Comparison of ENCODE assay signal across 30 mouse cellular contexts in the genomic region with DNA sequence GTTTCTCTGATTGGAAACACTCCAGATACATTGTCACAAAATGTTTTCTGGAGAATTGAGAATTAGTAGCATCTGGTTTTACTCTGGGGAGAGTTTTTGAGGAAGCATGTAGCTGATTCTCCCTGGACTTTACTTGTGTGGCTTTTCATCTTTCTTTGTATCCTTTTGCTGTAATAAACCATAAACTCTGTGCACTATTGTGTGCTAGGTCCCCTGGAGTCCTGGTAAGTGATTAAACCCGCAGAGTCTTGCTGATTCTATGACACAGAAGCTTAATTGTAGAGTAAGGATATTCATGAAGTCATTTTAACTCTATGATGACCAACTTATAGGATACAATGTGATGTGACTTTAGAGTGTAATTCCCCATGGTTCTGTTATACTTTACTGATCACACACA.
DNase-seq lines count a peak whose midpoint lies in the region; ATAC-seq and TF ChIP-seq lines count a peak whose summit lies in the region.
"Had no signal": no experiment of that assay in that cellular context is flagged by ENCODE, and none has a peak within 500 bp of the region (broad histone marks: within the 10 kb centered on the region; RNA-seq: fewer than 3 reads in every experiment).

No protein-coding gene starts in this region.

- H3K4me1 ChIP-seq in hindbrain, embryonic 13.5 days (replicated peaks) = no peaks in the 10 kb centered on the region
- H3K4me1 ChIP-seq in hindbrain, embryonic 11.5 days (replicated peaks; ENCODE audit: control insufficient read depth, insufficient read depth, low read length) = no peaks in the 10 kb centered on the region
- H3K4me1 ChIP-seq in midbrain, postnatal 0 days (ENCODE audit: insufficient read depth, low read length) = no peaks in the 10 kb centered on the region
- H3K4me1 ChIP-seq in midbrain, embryonic 10.5 days = no peaks in the 10 kb centered on the region
- no peaks in the 10 kb centered on the region for H3K4me1 ChIP-seq in embryonic facial prominence, embryonic 14.5 days (ENCODE audit: control insufficient read depth, insufficient read depth, low read length)
- H3K4me1 ChIP-seq: embryonic facial prominence, embryonic 15.5 days; heart, embryonic 12.5 days; heart, embryonic 15.5 days; hindbrain, embryonic 10.5 days had no signal

- H3K9me3 ChIP-seq in hindbrain, embryonic 13.5 days = no peaks in the 10 kb centered on the region
- H3K9me3 ChIP-seq in hindbrain, embryonic 11.5 days (ENCODE audit: control insufficient read depth, low read length) = no peaks in the 10 kb centered on the region
- H3K9me3 ChIP-seq in midbrain, postnatal 0 days (ENCODE audit: low read length) = no peaks in the 10 kb centered on the region
- H3K9me3 ChIP-seq in midbrain, embryonic 10.5 days (replicated peaks) = no peaks in the 10 kb centered on the region
- no peaks in the 10 kb centered on the region for H3K9me3 ChIP-seq in embryonic facial prominence, embryonic 14.5 days (ENCODE audit: control insufficient read depth, low read length)
- H3K9me3 ChIP-seq: embryonic facial prominence, embryonic 15.5 days; G1E; heart, embryonic 12.5 days; heart, embryonic 15.5 days; hindbrain, embryonic 10.5 days had no signal

- no peak for DNase-seq in hindbrain, embryonic 11.5 days (ENCODE audit: low spot score)
- peak; percentile 6 for DNase-seq in midbrain, postnatal 0 days (ENCODE audit: low spot score)
- no peak for DNase-seq in midbrain, embryonic 10.5 days (ENCODE audit: low spot score)
- peak; percentile 22 for DNase-seq in embryonic facial prominence, embryonic 14.5 days (ENCODE audit: low spot score)
- no peak for DNase-seq in gastrocnemius, adult 8-10 months (ENCODE audit: low spot score in 2 of 2)
- DNase-seq: adrenal gland, postnatal 10 days; adrenal gland, postnatal 36 days; B cell, adult 2 months; cerebellum, adult 11 months; cerebellum, adult 2 months; cerebellum, adult 9-11 months; cerebellum, postnatal 25 days; forebrain, postnatal 0 days; gastrocnemius, adult 2 months; gastrocnemius, postnatal 25 days; heart, adult 18-20 months; heart, postnatal 10 days; heart, postnatal 36 days had no signal

- ATAC-seq in hindbrain, embryonic 13.5 days (ENCODE audit: low FRiP score) = 0 out of 2 replicates have a peak, but pooled peaks have one; percentile 54
- ATAC-seq in hindbrain, embryonic 11.5 days (ENCODE audit: low FRiP score) = no peak
- no peak for ATAC-seq in midbrain, postnatal 0 days (ENCODE audit: low FRiP score)
- peak; percentile 62; the same call in 1 of the 2 replicates for ATAC-seq in embryonic facial prominence, embryonic 14.5 days (ENCODE audit: low read depth)
- ATAC-seq: forebrain, embryonic 14.5 days; forebrain, postnatal 0 days; hindbrain, postnatal 0 days; inflammation-experienced regulatory T-cells, adult 6 months; intestine, embryonic 16.5 days; Patski had no signal

- no peak for TF ChIP-seq CTCF in midbrain, postnatal 0 days (IDR thresholded peaks at IDR 0.05)

- no peak overlapping the region for H3K27ac ChIP-seq in hindbrain, embryonic 13.5 days
- H3K27ac ChIP-seq in hindbrain, embryonic 11.5 days (ENCODE audit: low read depth, low read length) = no peak overlapping the region
- no peak overlapping the region for H3K27ac ChIP-seq in midbrain, postnatal 0 days (ENCODE audit: low read depth, low read length)
- H3K27ac ChIP-seq in midbrain, embryonic 10.5 days (replicated peaks) = no peak overlapping the region
- H3K27ac ChIP-seq in embryonic facial prominence, embryonic 14.5 days (replicated peaks; ENCODE audit: low read depth, low read length) = no peak overlapping the region
- H3K27ac ChIP-seq: embryonic facial prominence, embryonic 15.5 days; gastrocnemius, adult 2 months; heart, embryonic 15.5 days; hindbrain, embryonic 10.5 days; hindbrain, postnatal 0 days had no signal

- H3K27me3 ChIP-seq in hindbrain, embryonic 13.5 days = no peaks in the 10 kb centered on the region
- H3K27me3 ChIP-seq in hindbrain, embryonic 11.5 days (ENCODE audit: control insufficient read depth, insufficient read depth, low read length) = no peaks in the 10 kb centered on the region
- no peaks in the 10 kb centered on the region for H3K27me3 ChIP-seq in midbrain, postnatal 0 days (ENCODE audit: insufficient read depth, low read length)
- H3K27me3 ChIP-seq in midbrain, embryonic 10.5 days (ENCODE audit: low read depth, poor library complexity, severe bottlenecking) = no peaks in the 10 kb centered on the region
- no peaks in the 10 kb centered on the region for H3K27me3 ChIP-seq in embryonic facial prominence, embryonic 14.5 days (replicated peaks; ENCODE audit: control insufficient read depth, insufficient read depth, low read length)
- H3K27me3 ChIP-seq: CH12.LX; embryonic facial prominence, embryonic 15.5 days; heart, embryonic 12.5 days; heart, embryonic 15.5 days; Patski had no signal

- no peak overlapping the region for H3K4me2 ChIP-seq in hindbrain, embryonic 13.5 days
- H3K4me2 ChIP-seq in hindbrain, embryonic 11.5 days (replicated peaks; ENCODE audit: low read depth, low read length) = no peak overlapping the region
- H3K4me2 ChIP-seq in midbrain, postnatal 0 days (ENCODE audit: low read depth, low read length, poor library complexity, severe bottlenecking) = no peak overlapping the region
- H3K4me2 ChIP-seq in embryonic facial prominence, embryonic 14.5 days (ENCODE audit: low read depth, low read length) = no peak overlapping the region
- H3K4me2 ChIP-seq: embryonic facial prominence, embryonic 15.5 days; heart, embryonic 12.5 days; heart, embryonic 15.5 days had no signal

- no peaks in the 10 kb centered on the region for H3K36me3 ChIP-seq in hindbrain, embryonic 13.5 days
- H3K36me3 ChIP-seq in hindbrain, embryonic 11.5 days (ENCODE audit: control insufficient read depth, insufficient read depth, low read length) = no peaks in the 10 kb centered on the region
- H3K36me3 ChIP-seq in midbrain, postnatal 0 days (ENCODE audit: insufficient read depth, low read length) = no peaks in the 10 kb centered on the region
- no peaks in the 10 kb centered on the region for H3K36me3 ChIP-seq in midbrain, embryonic 10.5 days
- H3K36me3 ChIP-seq in embryonic facial prominence, embryonic 14.5 days (ENCODE audit: control insufficient read depth, insufficient read depth, low read length) = no peaks in the 10 kb centered on the region
- H3K36me3 ChIP-seq: embryonic facial prominence, embryonic 15.5 days; G1E; heart, embryonic 12.5 days; heart, embryonic 15.5 days; hindbrain, embryonic 10.5 days had no signal

- 23% methylated on average over 1 of the region's 1 CpGs for WGBS in hindbrain, embryonic 13.5 days
- 54% methylated on average over 1 of the region's 1 CpGs for WGBS in hindbrain, embryonic 11.5 days
- WGBS in midbrain, postnatal 0 days = 24% methylated on average over 1 of the region's 1 CpGs
- WGBS in midbrain, embryonic 10.5 days = 51% methylated on average over 1 of the region's 1 CpGs
- 16% methylated on average over 1 of the region's 1 CpGs for WGBS in embryonic facial prominence, embryonic 14.5 days

- H3K4me3 ChIP-seq in hindbrain, embryonic 13.5 days = no peak overlapping the region
- H3K4me3 ChIP-seq in hindbrain, embryonic 11.5 days (ENCODE audit: low read depth, low read length) = no peak overlapping the region
- H3K4me3 ChIP-seq in midbrain, postnatal 0 days (ENCODE audit: low read depth, low read length) = no peak overlapping the region
- H3K4me3 ChIP-seq in midbrain, embryonic 10.5 days = no peak overlapping the region
- no peak overlapping the region for H3K4me3 ChIP-seq in embryonic facial prominence, embryonic 14.5 days (ENCODE audit: low read depth, low read length)
- H3K4me3 ChIP-seq: embryonic facial prominence, embryonic 15.5 days; gastrocnemius, adult 2 months; heart, embryonic 12.5 days; heart, embryonic 15.5 days; hindbrain, embryonic 10.5 days had no signal

- no peak overlapping the region for H3K9ac ChIP-seq in hindbrain, embryonic 13.5 days
- no peak overlapping the region for H3K9ac ChIP-seq in hindbrain, embryonic 11.5 days (ENCODE audit: low read depth, low read length)
- no peak overlapping the region for H3K9ac ChIP-seq in midbrain, postnatal 0 days (replicated peaks; ENCODE audit: low read length, poor library complexity, severe bottlenecking)
- H3K9ac ChIP-seq in embryonic facial prominence, embryonic 14.5 days (ENCODE audit: low read depth, low read length) = no peak overlapping the region
- H3K9ac ChIP-seq: embryonic facial prominence, embryonic 15.5 days; forebrain, postnatal 0 days; heart, embryonic 12.5 days; heart, embryonic 15.5 days had no signal

Comparison
In these comparisons a context has a peak if more than half of its experiments do, and no peak if none do; other contexts are left out.
1. ATAC-seq: peak in hindbrain, embryonic 13.5 days (single experiment) and embryonic facial prominence, embryonic 14.5 days (single experiment); none in hindbrain, embryonic 11.5 days (single experiment) and midbrain, postnatal 0 days (single experiment).
2. DNase-seq: peak in midbrain, postnatal 0 days (single experiment) and embryonic facial prominence, embryonic 14.5 days (single experiment); none in hindbrain, embryonic 11.5 days (single experiment), midbrain, embryonic 10.5 days (single experiment) and gastrocnemius, adult 8-10 months (0 of 2).